Mouse (Mus musculus): ENCODE data around the gene Fzd5.

Gene Fzd5

DNA sequence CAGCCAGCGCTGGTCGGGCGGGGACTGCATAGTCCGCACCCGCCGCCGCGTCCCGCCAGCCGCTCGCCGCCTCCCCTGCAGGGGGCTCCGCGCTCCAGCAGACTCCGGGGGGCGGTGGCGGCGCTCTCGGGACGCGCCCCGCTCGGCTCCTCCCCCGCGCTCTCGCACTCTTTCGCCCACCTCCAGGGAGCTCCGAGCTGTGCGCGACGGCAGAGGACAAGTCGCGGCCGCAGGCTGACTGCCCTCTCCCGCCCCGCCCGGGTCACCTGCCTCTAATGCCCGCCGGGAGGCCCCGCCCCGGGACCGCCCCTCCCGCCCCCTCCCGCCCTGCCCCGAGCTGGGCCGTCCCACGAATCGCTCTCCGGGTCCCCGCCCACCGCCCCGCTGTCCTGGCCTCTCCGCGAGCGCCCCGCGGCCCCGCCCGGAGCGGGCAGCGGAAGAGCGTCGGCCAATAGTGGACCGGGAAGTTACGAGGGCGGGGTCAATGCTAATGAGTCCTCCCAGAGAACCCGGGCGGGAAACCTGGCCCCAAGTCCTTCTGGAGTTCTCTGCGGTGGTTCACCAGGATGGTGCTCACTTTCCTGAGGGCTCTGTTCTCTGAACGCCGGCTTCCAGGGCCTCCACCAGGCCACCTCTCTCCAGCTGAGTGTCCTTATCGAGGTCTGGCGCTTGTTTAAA is at the start of gene Fzd5:
Gene Fzd5, minus strand, starts transcription at position 250 of the 678 bp plus-strand sequence.
- DNase-seq (ENCODE audit: inconsistent age in 2 of 2, low spot score in 1 of 2), result peak; percentile 97

DNA sequence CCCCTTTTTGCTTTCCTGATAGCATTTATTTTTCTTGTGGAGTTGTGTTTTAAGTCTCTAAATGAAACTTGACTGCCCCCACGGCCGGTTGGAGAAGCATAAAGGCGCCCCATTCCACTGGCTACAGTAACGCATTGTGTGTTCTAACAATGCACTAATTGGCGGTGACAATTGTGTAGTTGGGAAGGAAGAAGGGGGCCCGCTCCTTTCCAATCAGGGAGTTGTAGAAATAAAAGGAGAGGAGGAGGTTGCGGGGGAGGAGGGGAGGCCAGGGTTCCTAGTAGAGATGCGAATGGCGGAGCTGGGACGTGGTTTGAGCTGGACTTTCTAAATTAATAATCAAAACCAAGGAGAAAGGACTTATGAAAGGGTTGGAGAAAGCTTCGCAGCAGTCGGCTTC is 42.3 kb upstream of the Fzd5 start:
- no peak for DNase-seq (ENCODE audit: inconsistent age in 2 of 2, low spot score in 1 of 2)

DNA sequence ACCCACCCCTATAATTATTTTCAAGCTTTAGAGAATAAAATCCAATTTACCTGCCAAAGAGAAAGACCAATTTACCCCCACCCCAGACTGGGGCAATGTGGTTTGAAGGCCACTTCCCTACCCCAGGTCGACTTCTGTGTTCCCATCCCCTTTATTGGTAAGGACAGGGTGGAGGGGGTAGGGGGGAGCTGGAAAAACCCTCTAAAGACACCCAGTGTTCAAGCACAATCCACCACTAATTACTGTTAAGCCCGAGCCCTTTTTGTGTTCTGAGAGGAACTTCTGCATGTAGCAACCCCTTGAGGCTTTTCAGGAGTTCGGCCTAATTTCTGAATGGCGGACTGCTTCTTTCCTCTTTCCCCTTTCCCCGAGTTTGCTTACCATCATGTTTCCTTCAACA is 41.9 kb upstream of the Fzd5 start:
- DNase-seq (ENCODE audit: inconsistent age in 2 of 2, low spot score in 1 of 2), result no peak

DNA sequence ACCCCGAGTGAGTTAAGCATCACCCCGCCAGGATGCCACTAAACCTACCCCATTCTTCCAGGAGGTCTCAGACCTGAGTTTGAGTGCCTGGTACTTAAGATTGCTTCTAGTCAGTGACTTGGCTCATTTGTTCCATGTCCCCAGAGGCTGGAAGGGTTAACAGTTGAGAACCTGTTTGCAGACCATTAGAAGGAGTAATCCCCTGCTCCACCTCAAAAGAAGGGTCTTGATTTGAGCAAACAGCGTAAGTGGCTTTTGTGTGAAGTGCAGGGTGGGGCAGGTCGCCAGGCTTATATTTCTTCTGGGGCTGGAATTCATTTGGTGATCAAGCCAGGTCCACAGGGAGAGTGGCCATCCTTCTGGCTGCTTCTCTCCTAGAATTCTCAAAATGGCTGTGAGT is 35.8 kb upstream of the Fzd5 start:
- no peak for DNase-seq (ENCODE audit: inconsistent age in 2 of 2, low spot score in 1 of 2)

DNA sequence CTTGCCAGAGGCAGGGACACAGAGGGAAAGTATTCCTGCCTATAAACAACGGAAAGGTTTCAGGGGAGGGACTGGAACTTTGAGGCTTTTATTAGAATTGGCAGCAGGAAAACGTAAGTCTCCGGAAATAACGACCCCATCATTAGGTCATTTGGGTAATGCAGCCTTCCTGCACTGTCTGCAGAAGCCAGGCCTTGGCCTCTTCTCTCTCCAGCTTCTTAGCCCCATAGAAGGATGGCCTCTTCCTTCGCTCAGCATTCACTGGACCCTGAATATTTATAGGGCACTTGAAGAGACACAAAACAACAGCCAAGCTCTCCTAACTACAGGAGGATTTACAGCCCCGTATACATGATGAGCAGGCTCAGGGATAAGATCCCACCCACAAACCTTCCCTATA is 32.6 kb upstream of the Fzd5 start:
- DNase-seq (ENCODE audit: inconsistent age in 2 of 2, low spot score in 1 of 2), result no peak

DNA sequence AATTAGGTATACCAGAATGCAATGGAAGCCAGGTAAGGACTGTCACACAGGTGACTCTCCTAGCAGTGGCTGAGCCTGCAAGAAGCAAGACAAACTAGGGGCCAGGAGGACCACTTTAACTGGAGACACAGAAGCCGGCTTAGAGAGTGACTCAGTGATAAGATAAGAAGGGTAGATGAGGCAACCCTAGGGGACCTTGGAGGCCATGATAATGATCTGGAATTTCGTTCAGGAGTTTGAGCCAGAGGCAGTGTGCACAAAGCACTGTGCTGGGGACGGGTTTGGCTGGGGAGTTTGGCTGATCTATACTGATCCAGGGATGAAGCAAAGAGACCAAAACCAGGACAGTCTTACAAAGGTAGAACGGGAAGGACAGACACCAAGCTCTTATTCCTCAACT is 24.1 kb upstream of the Fzd5 start:
- DNase-seq (ENCODE audit: inconsistent age in 2 of 2, low spot score in 1 of 2), result peak; percentile 58 to 78

DNA sequence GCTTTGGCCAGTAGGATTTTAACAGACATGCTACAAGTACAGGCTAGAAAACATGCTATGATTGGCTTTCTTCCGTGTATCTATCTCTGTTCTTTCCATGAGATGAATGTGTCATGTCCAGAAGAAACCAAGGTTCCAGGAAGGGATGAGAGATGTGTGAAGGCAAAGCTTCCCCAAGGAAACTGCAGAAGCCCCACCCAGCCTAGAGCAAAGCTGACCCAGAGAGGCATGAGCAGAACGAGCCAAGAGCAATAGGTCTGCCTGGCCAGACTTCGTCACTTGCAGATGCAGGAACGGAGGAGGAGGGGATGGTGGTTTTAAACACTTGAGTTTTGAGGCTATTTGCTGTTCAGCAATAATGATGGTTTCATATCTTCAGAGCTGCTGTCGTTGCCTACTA is 20.2 kb upstream of the Fzd5 start:
- no peak for DNase-seq (ENCODE audit: inconsistent age in 2 of 2, low spot score in 1 of 2)

DNA sequence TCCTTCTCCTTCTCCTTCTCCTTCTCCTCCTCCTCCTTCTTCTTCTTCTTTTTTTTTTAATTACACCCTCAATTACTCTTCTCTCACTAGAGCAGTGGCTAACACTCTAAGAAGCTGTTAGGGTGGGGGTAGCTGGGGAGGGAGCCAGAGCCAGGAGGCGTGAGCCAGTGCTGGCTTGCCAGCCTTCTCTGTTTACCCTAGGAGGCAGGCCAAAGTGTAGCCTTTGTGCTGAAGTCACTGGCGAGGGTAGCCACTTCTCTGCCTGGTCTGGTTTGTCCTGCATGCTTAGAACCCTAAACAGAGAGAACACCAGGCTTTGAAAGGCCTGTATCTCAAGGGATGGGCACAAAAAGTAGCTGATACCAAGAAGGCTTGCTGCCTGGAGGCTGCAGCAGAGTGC is 19.7 kb upstream of the Fzd5 start:
- no peak for DNase-seq (ENCODE audit: inconsistent age in 2 of 2, low spot score in 1 of 2)

DNA sequence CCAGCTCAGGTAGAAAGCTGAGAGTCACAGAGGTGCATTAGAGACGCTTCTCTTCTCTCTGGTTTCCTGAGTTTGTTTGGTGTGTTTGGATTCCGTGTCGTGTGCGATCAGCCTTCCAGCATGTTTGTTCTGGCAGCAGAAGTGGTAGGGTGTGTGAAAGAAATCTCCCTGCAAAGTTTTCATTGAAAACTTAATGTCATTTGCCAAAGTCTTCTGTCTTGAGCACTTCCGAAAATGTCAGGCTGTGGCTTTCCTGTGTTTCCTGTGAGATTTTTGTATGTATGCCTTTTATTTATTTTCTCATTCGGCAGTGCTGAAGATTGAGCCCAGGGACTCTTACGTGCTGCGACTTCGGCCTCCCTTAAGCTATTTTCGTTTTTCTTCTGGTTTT is 19.1 kb upstream of the Fzd5 start:
- no peak for DNase-seq (ENCODE audit: inconsistent age in 2 of 2, low spot score in 1 of 2)

DNA sequence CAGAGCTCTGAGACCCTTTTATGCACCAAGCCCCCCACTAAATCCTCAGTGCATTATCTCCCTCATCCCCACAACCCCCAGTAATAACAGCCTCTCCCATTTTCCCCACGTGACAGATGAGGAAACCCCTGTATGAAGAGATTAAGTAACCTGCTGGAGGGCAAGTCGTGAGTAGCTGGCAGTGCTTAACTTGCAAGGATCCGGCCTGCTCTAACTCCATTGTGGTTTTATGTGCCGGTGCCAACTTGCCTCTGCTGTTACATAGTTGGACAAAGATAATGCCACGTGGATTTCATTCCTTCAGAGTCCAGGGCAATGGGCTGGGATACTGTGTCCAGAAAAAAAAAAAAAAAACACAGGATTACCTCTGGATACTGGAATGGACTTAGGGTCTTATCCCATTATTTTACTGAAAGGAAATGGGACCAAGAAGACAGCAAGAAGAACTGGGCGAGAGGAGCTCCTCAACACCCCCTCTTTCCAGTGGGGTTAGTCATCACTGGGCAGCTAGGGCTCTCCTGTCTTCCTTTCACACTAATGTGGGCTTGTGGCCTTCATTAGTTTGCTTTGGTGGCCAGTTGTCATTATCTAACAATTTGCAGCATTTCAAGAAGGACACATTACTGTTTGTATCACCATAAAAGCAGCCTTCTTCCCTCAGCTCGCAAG is 18.6 kb upstream of the Fzd5 start:
- DNase-seq (ENCODE audit: inconsistent age in 2 of 2, low spot score in 1 of 2), result peak in 1 of 2 experiments; percentile 31

DNA sequence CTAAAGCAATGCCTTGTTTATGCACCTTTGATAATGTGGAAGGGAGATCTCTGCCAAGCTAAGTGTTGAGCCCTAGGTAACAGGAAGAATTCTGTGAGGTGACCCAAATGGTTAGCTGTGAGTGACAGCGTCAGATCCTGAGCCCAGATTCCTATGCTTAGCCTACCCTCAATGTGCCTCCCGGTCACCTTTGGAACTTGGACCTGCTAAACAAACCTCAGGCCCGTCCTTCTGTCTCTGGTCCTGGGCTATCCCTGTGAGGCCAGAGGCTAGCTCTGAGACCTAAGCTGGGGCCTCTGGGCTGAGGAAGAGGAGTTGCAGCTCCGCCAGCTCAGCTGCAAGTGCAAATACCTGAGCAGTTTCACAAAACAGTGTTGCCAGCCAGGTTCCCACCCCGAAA is 17.1 kb upstream of the Fzd5 start:
- no peak for DNase-seq (ENCODE audit: inconsistent age in 2 of 2, low spot score in 1 of 2)

DNA sequence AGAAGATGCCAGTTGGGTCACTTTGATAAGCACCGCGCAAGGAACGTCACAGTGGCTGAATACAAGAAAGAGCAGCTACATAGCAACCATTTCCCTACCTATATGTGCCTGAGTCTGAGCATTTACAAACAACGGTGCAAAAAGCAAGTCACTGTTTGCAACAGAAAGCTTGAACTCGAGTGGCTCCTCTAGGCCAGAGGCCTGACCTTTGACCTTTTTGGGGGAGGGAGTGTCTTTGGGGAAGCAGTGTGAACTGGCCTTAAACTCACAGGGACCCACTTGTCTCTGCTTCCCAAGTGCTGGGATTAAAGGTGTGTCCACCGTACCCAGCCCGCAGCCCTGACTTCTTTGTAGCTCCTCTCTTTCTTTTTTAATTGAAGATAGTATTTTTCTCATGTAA is 16.1 kb upstream of the Fzd5 start:
- DNase-seq (ENCODE audit: inconsistent age in 2 of 2, low spot score in 1 of 2), result no peak

DNA sequence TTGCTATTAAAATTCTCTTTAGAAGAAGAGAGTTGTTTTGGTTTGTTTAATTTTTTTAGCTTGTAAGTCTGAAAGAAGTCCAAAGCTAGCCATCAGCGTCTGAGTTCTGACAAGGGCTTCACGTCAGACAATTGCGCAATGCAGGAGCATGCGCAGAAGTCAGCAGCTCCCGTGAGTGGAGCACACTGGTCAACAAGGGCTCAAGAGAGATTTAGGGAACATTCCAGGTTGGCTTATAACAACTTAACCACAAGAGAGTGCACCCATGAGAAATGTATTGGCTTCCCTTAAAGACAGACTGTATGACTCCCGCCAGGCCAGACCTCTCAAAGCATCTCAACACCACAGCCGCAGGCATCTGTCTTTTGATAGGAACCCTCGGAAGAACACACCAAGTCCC is 15.6 kb upstream of the Fzd5 start:
- DNase-seq (ENCODE audit: inconsistent age in 2 of 2, low spot score in 1 of 2), result no peak

DNA sequence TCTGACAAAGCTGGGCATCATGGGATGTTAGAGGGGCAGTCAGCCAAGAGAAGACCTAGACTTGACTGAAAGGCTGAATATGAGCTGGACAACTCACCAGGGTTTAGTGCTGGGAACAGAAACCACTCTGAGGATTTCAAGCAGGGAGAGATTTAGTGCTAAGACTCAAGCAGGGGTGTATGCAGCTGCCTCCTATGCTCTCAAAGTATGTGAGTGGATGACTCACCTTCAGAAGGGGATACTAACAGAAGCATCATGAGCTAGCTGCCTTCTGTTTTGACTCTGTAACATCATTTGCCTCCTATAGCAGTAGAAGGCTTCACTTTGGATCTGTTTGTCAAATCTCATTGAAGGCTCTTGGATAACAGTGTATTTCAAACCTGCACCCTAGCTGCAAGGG is 7.1 kb upstream of the Fzd5 start:
- no peak for DNase-seq (ENCODE audit: inconsistent age in 2 of 2, low spot score in 1 of 2)

DNA sequence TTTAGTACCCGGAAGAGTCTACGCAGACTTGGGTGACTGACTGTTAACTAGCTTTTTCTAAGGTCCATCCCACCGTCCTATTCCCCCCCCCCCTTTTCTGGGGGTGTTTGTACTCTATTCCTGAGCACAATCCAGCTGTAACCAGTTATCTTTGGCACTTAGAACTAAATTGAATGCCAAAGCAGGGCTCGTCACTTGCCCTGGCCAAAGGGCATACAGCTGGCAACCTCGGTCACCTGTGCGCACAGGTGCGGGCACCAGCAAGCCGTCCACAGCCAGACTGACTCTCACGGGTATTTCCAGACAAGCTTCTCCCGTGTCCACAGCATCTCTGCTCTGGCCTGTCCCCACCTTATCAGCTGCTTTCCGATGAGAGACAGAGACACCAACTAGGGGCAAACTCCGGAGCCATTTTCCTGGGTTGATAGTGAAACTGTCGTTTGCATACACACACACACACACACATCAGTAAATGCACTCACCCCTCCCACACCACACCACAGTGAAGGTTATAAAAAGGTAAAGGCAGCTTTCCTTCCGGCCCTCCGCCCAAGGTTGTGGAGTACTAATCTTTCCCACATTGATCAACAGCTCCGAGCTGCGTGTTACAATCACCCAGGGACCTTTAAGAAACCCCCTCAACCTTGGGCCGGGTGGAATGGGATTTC is 5.3 kb upstream of the Fzd5 start:
- DNase-seq (ENCODE audit: inconsistent age in 2 of 2, low spot score in 1 of 2), result no peak

DNA sequence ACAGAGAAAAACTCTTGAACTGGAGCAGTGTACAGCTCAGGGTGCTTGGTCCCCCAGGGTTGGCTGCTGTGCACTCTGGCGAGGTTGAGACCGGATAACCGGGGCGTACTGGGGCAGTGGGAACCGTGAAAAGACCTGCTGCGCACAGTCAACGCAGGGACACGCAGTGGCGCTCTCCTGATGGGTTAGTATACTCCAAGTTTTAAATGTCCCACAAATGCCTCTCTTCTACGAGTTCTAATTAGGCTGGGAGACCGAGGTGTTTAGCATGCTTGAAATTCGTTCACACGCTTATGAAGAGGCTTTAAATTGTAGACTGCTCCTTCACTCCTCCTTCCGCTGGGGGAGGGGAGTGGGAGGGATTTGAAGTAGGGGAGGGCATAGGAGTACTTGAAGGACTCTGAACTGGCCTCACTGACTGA is 1.1 kb upstream of the Fzd5 start:
- DNase-seq (ENCODE audit: inconsistent age in 2 of 2, low spot score in 1 of 2), result peak; percentile 75 to 89

DNA sequence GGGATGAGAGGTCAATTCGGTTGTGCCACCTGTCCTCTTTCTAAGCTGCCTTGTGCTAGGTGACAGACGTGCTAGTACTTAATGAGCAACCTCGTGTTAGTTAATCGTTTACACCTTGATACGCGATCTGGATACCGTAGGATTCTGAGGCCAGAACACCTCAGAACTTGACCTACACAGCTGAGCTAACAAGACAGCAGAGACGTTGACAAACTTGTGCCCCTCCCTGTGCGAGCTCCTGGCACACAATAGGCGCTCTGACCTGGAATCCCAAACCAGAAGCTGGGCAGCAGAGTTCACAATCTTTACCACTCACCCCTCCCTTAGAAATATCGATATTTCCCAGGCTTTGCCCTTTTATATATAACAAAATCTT is 617 bp upstream of the Fzd5 start:
- no peak for DNase-seq (ENCODE audit: inconsistent age in 2 of 2, low spot score in 1 of 2)

DNA sequence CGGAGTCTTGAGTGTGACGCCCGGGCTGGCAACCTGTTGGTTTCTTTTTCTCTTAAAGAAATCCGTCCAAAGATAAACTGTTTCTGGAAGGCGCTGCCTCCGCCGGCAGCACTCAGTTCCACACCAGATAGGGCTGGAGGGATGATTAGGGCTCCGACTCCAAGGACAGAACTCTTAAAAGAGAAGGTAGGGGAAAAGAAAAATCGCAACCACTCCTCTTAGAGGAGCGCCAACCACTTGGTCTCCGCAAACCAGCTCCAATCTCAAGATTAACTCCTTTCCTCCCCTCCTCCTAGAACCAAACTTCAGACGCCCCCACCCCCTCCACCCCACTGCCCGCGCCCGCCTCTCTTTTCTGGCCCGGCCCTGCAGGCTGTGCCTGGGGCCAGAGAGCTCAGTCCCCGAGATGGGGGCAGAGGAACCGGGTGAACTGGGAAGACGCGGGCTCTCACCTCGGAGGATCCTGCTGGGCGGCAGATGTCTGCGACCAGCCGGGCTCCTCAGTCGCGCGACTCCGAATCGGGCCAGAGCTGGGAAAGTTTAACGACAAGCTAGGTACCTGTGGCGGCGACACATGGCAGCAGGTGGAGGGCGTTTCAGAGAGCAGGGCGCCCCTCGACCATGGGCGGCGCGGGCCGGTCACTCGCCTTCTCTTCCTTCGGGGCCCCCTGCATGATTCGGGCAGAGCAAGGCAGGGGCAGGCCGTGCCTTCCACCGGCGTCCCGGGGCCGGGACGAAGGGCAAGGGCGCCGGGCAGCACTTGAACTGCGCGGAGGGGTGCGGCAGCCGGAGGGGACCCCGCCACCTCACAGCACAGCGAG is 660 bp downstream of the Fzd5 start:
- DNase-seq (ENCODE audit: inconsistent age in 2 of 2, low spot score in 1 of 2), result no peak

DNA sequence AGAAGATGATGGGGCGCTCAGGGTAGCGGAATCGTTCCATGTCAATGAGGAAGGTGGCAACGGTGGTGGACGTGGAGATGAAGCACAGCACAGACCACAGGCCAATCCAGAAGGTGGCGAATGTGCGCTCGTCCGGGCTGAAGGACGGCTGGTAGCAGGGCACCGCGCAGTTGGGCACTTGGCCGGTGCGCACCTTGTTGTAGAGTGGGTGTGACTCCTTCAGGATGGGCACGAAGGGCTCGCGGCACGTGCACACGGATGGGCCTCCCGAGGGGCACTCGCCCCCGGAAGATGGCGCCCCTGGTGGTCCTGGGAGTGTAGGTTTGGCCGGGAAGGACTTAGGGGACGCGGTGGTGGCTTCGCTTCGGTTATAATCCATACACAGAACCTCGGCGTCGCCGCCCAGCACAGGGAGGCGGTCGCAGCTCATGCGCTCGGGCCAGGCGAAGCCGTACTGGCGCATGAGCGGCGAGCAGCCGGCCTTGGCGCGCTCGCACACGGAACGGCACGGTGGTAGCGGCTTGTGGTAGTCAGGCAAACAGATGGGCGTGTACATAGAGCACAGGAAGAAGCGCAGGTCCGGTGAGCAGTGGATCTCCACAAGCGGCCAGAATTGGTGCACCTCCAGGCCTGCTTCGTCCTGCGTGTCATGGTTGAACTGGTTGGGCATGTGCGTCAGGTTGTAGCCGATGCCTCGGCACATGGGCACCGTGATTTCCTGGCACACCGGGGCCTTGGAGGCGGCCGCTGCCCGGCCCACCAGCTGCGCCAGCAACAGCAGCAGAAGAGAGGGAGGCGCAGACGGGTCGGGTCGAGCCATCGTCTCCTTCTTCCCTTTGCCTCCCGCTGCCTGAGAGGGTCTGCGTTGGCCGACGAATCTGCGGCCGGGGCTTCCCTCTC is 1.5 kb downstream of the Fzd5 start:
- peak; percentile 73 to 87 for DNase-seq (ENCODE audit: inconsistent age in 2 of 2, low spot score in 1 of 2)
